Mouse (Mus musculus): ENCODE results near the gene Mrps21.
"Not testable (repeated sequence)": the region's sequence is repeated elsewhere in the genome, so short reads cannot be mapped to it uniquely, and the experiment has no call there.

DNA sequence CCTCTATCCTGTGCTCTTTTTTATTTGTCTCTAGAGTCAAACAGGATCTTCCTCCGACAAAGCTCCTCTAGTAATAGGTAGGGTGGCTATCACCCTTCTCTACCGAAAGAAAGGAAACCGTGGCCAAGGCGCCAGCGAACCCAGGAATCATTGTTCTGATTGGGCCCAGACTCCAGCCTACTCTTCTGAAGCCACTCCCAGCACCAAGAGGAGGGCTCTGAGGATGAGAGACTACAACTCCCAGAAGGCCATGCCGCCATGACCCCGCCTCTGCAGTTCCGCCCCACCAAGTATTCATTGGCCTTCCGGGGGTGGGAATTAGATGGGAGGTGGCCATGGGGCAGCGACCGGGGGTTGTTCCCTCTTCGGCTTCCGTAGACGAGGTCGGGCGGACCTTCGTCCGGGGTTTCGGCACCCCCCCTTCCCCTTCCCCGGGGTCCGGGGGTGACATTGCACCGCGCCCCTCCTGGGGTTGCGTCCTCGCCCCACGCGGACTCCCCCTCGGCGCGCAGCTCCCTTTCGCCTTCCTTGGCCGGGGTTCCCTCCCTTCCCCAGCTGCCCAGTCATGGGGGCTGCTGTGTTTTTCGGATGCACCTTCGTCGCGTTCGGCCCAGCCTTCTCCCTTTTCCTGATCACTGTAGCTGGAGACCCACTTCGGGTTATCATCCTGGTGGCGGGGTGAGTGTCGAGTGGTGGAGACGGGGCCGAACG, 22.4 kb upstream of the Mrps21 start, which contains the start of gene Aph1a:
- TF ChIP-seq CTCF (IDR thresholded peaks at IDR 0.05; ENCODE audit: low read depth, low read length); POLR2A (IDR thresholded peaks at IDR 0.05; ENCODE audit: extremely low read depth, insufficient read depth, low read length): not testable (repeated sequence)

Data from liver, adult 2 months (tissue).